Mouse (Mus musculus): ENCODE measurements around the gene Actc1.
A peak's percentile ranks its signal among the peaks of the same experiment; 100 is the strongest.

Actc1 gene

DNA sequence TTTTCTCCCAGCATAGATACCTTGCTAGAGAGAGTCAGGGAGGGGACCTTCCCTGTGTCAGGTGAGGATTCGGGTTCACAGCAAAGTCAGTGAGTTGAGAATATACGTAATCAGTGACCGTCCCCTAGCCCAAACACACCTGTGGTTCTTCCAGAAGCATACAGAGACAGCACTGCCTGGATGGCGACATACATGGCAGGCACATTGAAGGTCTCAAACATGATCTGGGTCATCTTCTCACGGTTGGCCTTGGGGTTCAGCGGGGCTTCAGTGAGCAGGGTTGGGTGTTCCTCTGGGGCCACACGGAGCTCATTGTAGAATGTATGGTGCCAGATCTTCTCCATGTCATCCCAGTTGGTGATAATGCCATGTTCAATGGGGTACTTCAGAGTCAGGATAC, 3.2 kb downstream of the Actc1 start:
- DNase-seq (ENCODE audit: low read depth, low spot score): no peak

DNA sequence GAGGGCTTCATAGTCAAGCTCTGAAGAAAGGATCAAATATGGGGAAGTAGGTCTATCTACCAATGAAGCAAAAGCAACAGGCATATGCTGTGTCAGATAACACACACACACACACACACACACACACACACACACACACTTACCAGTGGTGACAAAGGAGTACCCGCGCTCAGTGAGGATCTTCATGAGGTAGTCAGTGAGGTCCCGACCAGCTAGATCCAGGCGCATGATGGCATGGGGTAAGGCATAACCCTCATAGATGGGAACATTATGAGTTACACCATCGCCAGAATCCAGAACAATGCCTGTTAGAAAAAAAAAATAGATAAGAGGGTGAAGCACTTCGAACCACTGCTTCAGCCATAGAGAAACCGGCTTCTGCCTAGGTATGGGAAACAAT, 4.0 kb downstream of the Actc1 start:
- no peak for DNase-seq (ENCODE audit: low read depth, low spot score)

DNA sequence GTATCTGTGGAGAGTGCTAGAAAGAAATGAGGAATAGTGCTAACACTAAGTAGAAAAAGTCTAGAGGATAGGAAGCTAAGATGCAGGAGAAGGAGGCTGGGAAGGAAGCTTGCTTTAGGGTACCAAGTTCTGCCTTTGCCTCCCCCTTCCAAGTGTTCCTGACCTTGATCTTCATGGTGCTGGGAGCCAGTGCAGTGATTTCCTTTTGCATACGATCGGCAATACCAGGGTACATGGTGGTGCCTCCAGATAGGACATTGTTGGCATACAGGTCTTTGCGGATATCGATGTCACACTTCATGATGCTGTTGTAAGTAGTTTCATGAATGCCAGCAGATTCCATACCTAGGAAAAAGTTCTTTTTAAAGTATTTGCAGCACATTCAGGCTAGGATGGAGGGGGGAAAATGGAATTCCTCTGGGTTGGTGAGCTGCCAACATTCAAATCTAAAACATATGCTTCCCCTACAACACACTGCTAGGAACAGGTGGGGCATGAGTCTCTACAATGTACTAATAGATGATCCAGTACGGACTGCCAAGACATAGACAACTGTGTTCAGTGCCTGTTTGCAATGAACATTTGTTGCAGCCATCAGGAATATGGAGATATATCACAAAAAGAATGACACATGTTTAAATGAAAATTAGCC, 5.3 kb downstream of the Actc1 start:
- peak; percentile 22 for DNase-seq (ENCODE audit: low read depth, low spot score)

DNA sequence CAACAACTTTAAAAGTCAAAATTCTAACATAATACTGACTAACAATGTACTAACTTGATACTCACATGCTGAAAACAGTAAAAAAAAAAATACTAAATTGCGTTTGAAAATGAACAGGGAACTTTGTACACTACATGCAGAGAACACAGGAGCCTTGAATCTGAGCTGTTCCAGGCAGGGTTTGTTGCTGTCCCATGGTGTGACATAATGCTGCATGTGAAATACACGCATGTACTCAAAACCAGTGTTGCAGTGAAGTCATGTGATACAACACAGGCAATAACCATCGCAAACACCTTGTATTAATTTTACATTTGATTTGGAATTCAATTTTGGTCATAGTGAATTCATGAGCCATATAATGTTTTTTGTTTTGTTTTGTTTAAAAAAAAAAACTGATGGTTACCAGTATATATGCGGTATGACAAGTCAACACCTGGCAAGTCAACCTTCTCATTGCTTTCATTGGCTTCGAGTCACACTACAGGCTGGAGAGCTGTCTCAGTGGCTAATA, 7.1 kb downstream of the Actc1 start:
- DNase-seq (ENCODE audit: low read depth, low spot score): no peak

DNA sequence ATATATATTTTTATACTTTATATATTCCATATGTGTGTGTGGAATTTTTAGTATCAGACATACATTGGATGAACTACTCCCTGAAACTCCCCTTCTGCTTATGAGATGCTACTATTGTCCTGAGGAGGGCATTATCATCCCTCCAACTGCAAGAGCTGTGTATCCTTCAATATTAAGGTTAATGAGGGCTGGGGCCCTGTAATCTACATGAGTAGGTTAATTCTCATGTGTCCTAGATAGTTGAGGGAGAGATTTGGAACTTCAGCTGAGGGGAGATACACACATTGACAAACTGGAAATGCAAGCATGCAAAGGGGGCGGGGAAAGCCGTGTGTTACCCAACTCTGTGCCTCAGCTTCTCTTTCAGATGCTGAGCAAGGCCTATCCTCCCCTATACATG, 15.4 kb downstream of the Actc1 start:
- no peak for DNase-seq (ENCODE audit: low read depth, low spot score)

DNA sequence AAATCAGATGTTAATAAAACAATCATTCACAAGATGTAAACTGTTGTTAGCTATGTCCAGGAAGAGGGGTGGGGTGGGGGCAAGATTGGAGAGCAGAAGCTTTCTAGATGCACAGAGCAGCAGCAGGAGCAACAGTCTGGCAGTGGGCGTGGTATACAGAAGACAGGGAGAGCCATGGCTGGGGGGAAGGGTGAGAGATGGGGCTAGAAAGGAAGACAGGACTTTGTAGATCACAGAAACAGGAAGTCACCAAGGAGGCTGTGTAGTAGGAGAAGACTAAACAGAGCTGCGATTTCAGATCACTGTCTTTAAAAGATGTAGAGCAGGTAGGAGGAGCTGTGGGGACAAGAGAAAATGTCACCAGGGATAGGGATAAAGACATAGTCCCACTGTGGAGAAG, 21.1 kb downstream of the Actc1 start:
- no peak for DNase-seq (ENCODE audit: low read depth, low spot score)

DNA sequence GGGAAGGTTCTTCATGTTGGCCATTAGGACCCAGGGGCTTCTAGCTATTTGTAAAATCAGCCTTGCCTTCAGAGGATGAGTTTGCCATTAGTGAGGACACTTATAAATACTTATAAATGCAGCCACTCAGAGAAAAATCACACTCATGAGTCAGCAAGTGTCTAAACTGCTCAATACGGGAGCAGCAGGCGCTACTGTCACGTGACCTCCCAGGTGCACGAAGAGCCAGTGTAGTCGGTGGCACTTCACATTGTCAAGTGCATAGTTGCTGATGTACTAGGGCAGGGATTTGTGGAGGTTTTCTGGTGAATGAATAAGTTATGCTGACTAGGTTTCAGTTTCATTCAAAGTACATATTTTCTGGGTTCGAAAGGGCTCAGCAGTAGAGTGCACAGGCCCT, 30.0 kb downstream of the Actc1 start:
- no peak for DNase-seq (ENCODE audit: low read depth, low spot score)

DNA sequence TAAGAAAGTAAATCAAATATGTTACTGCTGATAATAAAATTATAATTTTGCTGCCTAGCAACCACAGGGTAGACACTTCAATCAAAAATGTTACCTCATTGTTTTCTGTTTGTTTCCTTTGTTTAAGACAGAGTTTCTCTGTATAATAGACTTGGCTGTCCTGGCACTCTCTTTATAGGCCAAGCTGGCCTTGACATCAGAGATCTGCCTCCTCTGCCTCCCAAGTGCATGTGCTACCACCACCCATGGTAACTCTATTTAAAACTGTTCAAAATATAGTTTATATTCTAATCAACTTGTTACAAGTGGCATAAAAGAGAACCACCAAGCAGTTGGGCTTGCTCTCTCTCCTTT, 33.2 kb downstream of the Actc1 start:
- DNase-seq (ENCODE audit: low read depth, low spot score): no peak

DNA sequence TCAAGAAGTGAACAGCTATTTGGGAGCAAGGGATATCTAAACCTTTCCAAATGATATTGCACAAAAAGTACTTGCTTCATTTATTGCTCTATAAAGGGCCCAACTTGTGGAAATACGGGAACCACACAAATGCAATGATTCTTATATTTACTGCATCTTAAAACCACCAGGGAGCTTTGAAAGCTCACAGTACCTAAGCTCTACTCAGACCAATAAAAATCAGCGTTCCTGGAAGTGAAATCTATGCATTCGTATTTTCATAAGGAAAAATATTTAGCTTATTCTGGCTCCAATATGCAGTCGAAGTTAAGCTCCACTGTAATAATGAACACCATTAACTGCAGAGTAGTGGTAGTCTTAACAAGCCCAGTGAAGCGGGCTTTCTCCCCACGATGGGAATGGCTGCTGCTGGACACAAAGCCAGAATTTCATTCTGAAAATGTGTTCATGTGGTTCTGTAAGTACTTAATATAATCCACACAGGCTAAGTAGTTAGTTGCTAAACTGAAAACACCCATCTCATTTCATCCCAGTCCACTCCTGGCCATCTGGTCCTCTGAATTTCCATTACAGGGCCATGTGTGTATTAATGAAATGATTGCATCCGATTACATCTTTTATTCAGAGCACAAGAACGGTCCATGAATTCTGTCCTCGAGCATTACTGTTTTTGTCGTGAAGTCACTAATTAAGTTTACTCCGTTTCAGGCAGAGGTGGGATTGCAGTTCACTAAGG, 33.7 kb downstream of the Actc1 start:
- no peak for DNase-seq (ENCODE audit: low read depth, low spot score)

DNA sequence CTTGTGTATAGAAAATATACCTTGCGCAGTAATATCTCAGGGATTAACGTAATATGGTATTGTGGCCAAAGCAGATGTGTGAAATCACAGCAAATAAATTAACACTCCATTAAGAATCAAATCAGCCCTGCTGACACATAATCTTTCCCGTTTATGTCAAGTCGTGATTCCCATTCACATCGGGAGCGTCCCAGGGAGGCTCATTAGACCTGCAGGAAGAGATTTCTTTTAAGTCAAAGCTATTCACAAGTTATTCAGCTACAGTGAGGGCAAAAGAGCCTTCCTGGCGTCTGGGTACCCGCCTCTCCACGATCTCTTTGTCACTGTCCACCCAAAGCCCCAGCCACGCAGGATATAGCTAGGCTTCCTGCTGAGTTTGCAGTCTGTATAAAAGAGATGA, 35.2 kb downstream of the Actc1 start:
- no peak for DNase-seq (ENCODE audit: low read depth, low spot score)

DNA sequence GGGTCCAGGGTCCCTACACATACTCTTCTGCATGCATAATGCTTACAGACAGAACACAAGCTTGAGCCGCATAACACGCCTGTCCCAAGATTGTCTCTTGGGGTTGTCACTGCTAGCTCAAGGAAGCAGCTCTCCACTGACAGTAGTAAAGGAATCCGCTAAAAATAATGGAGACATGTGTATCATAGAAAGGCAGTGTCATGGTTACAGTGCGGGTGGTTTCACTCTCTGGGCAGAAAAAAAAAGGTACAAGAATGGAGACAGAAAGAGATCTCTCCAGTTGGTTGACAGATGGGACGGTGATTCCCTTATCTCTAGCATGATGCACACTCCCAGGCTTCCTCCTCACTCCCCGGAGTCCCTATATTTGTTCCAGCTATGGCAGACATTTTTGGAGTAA, 38.5 kb downstream of the Actc1 start:
- DNase-seq (ENCODE audit: low read depth, low spot score): no peak

DNA sequence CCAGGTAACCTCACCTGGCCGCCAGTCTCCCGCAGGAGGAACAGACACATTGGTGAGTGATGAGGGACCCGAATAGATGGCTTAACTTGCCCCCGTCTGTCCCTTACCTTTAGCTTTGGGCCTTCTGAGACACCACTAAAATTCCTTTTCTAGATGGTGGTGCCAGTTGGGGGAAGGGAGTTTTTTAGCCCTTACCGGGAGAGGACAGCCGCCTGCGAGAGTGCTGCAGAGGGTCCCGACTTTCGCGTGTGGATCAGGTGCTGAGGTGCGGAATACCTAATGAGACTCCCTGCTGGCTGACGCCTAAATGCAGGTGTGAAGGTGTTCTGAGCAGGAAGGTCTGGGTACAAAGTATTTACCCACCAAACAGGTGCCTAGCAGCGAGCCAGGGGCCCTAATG, 39.5 kb downstream of the Actc1 start:
- DNase-seq (ENCODE audit: low read depth, low spot score): no peak

DNA sequence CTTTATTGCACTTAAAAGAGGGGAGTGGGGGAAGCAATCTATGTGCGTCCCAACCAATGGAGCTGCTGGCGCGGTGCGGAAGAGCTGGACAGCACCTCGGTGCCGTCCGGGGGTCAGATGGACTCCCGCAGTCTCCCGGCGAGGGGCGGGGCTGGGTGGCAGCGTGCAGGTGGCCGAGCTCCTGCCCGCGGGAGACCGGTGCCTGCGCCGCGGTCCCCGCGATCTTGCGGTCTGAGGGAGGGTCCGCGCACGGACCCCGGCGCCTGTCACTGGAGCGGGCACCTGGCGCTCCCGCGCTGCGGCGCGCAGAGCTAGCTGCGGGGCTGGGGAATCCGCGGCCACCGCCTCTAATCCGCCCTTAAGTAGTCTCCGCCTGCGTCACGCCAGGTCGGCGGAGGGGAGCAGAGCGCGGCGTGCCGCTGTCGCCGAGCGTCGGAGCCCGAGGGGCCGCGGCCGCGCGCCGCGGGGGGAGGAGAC, 40.0 kb downstream of the Actc1 start, which contains the start of gene Gjd2:
Gene Gjd2 (minus strand): TSS at position 325 of the 477 bp plus-strand sequence.
- DNase-seq (ENCODE audit: low read depth, low spot score): no peak

DNA sequence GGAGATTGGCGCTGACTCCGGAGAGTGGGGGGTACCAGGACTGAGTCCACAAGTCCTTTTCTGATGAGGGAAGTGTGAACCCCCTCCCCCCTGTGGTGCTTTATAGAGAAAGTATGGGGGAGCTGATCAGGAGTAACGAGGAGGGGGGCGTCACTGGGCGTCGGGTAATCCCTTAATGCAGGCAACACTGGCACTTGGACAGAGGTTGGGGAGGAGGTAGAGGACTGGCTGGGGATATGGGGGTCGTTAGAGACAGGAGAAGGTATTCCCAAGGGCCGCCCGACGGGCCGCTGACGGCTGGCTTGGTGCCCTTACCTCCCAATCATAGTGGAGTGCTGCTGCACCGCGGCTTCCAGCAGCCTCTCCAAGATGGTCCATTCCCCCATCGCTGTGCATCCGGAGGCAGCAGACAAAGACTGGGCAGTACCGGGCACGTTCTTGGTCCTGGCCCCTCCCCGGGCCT, 40.6 kb downstream of the Actc1 start:
- no peak for DNase-seq (ENCODE audit: low read depth, low spot score)

DNA sequence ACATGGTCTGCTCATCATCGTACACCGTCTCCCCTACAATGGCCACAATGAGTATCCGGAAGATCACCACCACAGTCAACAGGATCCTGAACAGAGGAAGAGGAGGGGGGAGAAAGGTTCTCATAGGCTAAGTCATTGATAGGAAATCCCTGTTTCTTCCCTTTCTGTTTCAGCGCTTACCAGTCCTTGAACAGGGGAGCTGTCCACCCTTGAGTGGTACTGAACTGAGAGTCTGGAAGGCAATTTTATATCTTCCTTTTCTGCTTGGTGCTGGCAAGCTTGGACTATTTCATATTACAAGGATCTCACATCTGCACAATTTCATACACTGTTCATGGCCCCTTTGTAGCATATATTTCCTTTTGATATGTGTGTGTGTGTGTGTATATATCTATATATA, 41.5 kb downstream of the Actc1 start:
- DNase-seq (ENCODE audit: low read depth, low spot score): no peak

DNA sequence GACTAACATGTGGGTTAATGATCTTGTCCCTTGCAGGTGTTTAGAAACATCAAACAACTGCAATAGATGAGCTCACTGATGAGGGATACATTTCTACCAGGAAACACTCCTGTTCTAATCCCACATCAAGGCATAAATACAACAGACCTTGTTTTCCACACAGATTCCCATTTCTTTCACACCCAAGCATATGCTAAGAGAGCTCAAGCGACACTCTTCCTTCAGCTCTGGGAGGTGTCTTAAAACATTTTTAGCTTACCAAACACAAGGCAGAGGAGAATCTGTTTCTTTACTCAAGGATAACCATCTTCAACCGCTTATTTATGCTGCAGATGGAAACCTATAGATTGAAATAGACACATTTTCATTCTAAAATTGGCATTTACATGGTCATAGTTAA, 45.0 kb downstream of the Actc1 start:
- no peak for DNase-seq (ENCODE audit: low read depth, low spot score)

DNA sequence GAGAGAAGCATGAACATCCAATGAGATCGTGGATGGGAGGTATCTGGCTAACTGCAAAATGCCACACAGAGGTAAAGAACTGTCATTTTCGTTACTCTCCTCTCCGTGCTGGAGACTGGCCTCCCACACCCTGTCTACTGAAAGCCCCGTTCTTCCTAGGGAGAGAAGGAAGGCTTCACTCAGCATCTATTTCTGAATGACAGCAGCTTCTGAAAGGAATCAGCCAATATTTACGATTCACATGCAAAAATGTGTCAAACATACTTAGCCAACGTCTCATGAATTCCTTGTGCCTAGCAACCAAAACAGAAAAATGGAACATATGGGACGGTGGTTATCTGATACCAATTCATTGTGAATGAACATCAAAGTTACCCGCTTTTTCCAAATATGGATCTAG, 55.9 kb downstream of the Actc1 start:
- DNase-seq (ENCODE audit: low read depth, low spot score): no peak

Measured in brain, embryonic 18.5 days (tissue).